In genomic region chr10:80628925-80629324, GRCm38 (mm10) we compare ENCODE assay signal across 15 mouse cellular contexts. TPM values are rescaled to one million over a fixed set of nuclear protein-coding genes. Genes with fewer than 3 reads are reported as not detected.
DNase-seq lines count a peak whose midpoint lies in the region; ATAC-seq and TF ChIP-seq lines count a peak whose summit lies in the region.
"Had no signal": no experiment of that assay in that cellular context is flagged by ENCODE, and none has a peak within 500 bp of the region (broad histone marks: within the 10 kb centered on the region; RNA-seq: fewer than 3 reads in every experiment).

No protein-coding gene starts in this region.

- H3K4me1 ChIP-seq in cerebellum, adult 2 months (ENCODE audit: control insufficient read depth, insufficient read depth, low read length): peaks cover 57% of the 10 kb centered on the region
- peaks cover 34% of the 10 kb centered on the region for H3K4me1 ChIP-seq in kidney, embryonic 14.5 days (ENCODE audit: control insufficient read depth, insufficient read depth, low read length)
- peaks cover 3% of the 10 kb centered on the region for H3K4me1 ChIP-seq in testis, adult 2 months (ENCODE audit: control insufficient read depth, insufficient read depth, low read length)

- H3K9ac ChIP-seq in kidney, embryonic 14.5 days (ENCODE audit: low read depth, low read length): peak overlapping the region; percentile 9; the same call in 1 of the 2 replicates
- H3K9ac ChIP-seq: embryonic facial prominence, embryonic 13.5 days; liver, embryonic 15.5 days had no signal

- no peaks in the 10 kb centered on the region for H3K9me3 ChIP-seq in kidney, embryonic 14.5 days (ENCODE audit: control insufficient read depth, low read length)
- H3K9me3 ChIP-seq: embryonic facial prominence, embryonic 13.5 days; liver, embryonic 15.5 days had no signal

- no peak for ATAC-seq in kidney, embryonic 14.5 days (ENCODE audit: low FRiP score, low TSS enrichment)
- peak; percentile 4; the same call in 1 of the 2 replicates for ATAC-seq in neutrophil, adult 5-6 weeks (ENCODE audit: extremely low read depth, insufficient number of reproducible peaks, low FRiP score, poor library complexity, severe bottlenecking)
- no peak for ATAC-seq in erythroblast, adult 5-6 weeks (replicated peaks; ENCODE audit: low FRiP score, poor library complexity, severe bottlenecking)
- ATAC-seq: Patski had no signal

- peaks cover 18% of the 10 kb centered on the region for H3K36me3 ChIP-seq in kidney, embryonic 14.5 days (ENCODE audit: control insufficient read depth, insufficient read depth, low read length)
- H3K36me3 ChIP-seq in testis, adult 2 months (ENCODE audit: control insufficient read depth, insufficient read depth, low read length): no peaks in the 10 kb centered on the region

- no peak for DNase-seq in cerebellum, adult 2 months
- no peak for DNase-seq in cerebellum, postnatal 25 days
- DNase-seq in kidney, adult 8-10 months: no peak
- no peak for DNase-seq in testis, postnatal 14 days (ENCODE audit: low spot score)
- DNase-seq: cerebellum, adult 18-20 months; kidney, postnatal 14 days; lung, postnatal 10 days; thymus, postnatal 14 days had no signal

- no peak overlapping the region for H3K4me2 ChIP-seq in kidney, embryonic 14.5 days (replicated peaks; ENCODE audit: low read depth, low read length)
- H3K4me2 ChIP-seq: embryonic facial prominence, embryonic 13.5 days; liver, embryonic 15.5 days had no signal

- peak overlapping the region; percentile 13 for H3K27ac ChIP-seq in cerebellum, adult 2 months (ENCODE audit: insufficient read depth, low read length)
- H3K27ac ChIP-seq in kidney, embryonic 14.5 days (ENCODE audit: low read depth, low read length): no peak overlapping the region
- H3K27ac ChIP-seq in testis, adult 2 months (ENCODE audit: control insufficient read depth, insufficient read depth, low read depth, low read length): peak overlapping the region; percentile 71
- H3K27ac ChIP-seq: embryonic facial prominence, embryonic 13.5 days; liver, embryonic 15.5 days had no signal

- TF ChIP-seq POLR2A in cerebellum, adult 2 months (IDR thresholded peaks at IDR 0.05; ENCODE audit: borderline replicate concordance, insufficient read depth, low read length): no peak
- no peak for TF ChIP-seq POLR2A in testis, adult 2 months (IDR thresholded peaks at IDR 0.05; ENCODE audit: control insufficient read depth, low read depth, low read length)

- TF ChIP-seq CTCF in cerebellum, adult 2 months (IDR thresholded peaks at IDR 0.05; ENCODE audit: borderline replicate concordance, insufficient read depth, low read depth, low read length): no peak
- no peak for TF ChIP-seq CTCF in testis, adult 2 months (IDR thresholded peaks at IDR 0.05; ENCODE audit: control insufficient read depth, insufficient read depth, insufficient replicate concordance, low read depth, low read length)

- no peaks in the 10 kb centered on the region for H3K27me3 ChIP-seq in cerebellum, adult 2 months (ENCODE audit: control insufficient read depth, insufficient read depth, low read length)
- H3K27me3 ChIP-seq in kidney, embryonic 14.5 days (ENCODE audit: control insufficient read depth, insufficient read depth, low read length): no peaks in the 10 kb centered on the region
- H3K27me3 ChIP-seq in testis, adult 2 months (ENCODE audit: control insufficient read depth, insufficient read depth, low read length): no peaks in the 10 kb centered on the region
- H3K27me3 ChIP-seq: embryonic facial prominence, embryonic 13.5 days; liver, embryonic 15.5 days; Patski had no signal

- no peak overlapping the region for H3K4me3 ChIP-seq in cerebellum, adult 2 months (replicated peaks; ENCODE audit: insufficient read depth, low read depth, low read length)
- H3K4me3 ChIP-seq in kidney, embryonic 14.5 days (ENCODE audit: low read length): no peak overlapping the region
- H3K4me3 ChIP-seq in testis, adult 2 months (ENCODE audit: control insufficient read depth, low read depth, low read length): peak overlapping the region; percentile 62
- H3K4me3 ChIP-seq: embryonic facial prominence, embryonic 13.5 days; liver, embryonic 15.5 days had no signal

- WGBS in cerebellum, adult 2 months: 14% methylated on average over 9 of the region's 9 CpGs
- 84% methylated on average over 9 of the region's 9 CpGs for WGBS in kidney, embryonic 14.5 days

RNA-seq across cellular contexts. Expression of gene Csnk1g2, which starts 6.3 kb away (rescaled TPM):
- 208 and 218 TPM in 2 replicates for polyA plus RNA-seq in cerebellum, adult 2 months (2012; rRNA removed)
- 127 and 134 TPM in 2 replicates for polyA plus RNA-seq in kidney, embryonic 14.5 days (2014; fragmentation: Nextera tagmentation; extraction: Ambion mirVana)
- polyA plus RNA-seq in testis, adult 2 months (2012; rRNA removed): 1,079 and 1,184 TPM in 2 replicates
- total RNA-seq in neutrophil, adult 5-6 weeks (2017): 216 and 221 TPM in 2 replicates
- 25.5 and 25.6 TPM in 2 replicates for total RNA-seq in erythroblast, adult 5-6 weeks (2015; ENCODE audit: low replicate concordance)
- total RNA-seq in erythroblast, adult 5-6 weeks (2017; ENCODE audit: low replicate concordance): 28.2 and 28.9 TPM in 2 replicates

RNA-seq across cellular contexts. Expression of gene Gm49322, which starts 23.1 kb away (rescaled TPM):
- polyA plus RNA-seq in cerebellum, adult 2 months (2012; rRNA removed): 3.5 and 4.2 TPM in 2 replicates
- 1.9 and 2.5 TPM in 2 replicates for polyA plus RNA-seq in kidney, embryonic 14.5 days (2014; fragmentation: Nextera tagmentation; extraction: Ambion mirVana)
- polyA plus RNA-seq in testis, adult 2 months (2012; rRNA removed): 1.9 and 2.1 TPM in 2 replicates
- 0.74 and 1.3 TPM in 2 replicates for total RNA-seq in neutrophil, adult 5-6 weeks (2017)
- 0.21 TPM in 1 of 2 replicates, not detected in the other for total RNA-seq in erythroblast, adult 5-6 weeks (2015; ENCODE audit: low replicate concordance)
- not detected in 2 replicates for total RNA-seq in erythroblast, adult 5-6 weeks (2017; ENCODE audit: low replicate concordance)

RNA-seq across cellular contexts. Expression of gene Adat3, which starts 26.2 kb away (rescaled TPM):
- polyA plus RNA-seq in cerebellum, adult 2 months (2012; rRNA removed): 7.0 and 7.5 TPM in 2 replicates
- 8.0 and 8.8 TPM in 2 replicates for polyA plus RNA-seq in kidney, embryonic 14.5 days (2014; fragmentation: Nextera tagmentation; extraction: Ambion mirVana)
- 46.6 and 56.1 TPM in 2 replicates for polyA plus RNA-seq in testis, adult 2 months (2012; rRNA removed)
- total RNA-seq in neutrophil, adult 5-6 weeks (2017): not detected in 2 replicates
- total RNA-seq in erythroblast, adult 5-6 weeks (2015; ENCODE audit: low replicate concordance): not detected in 2 replicates
- total RNA-seq in erythroblast, adult 5-6 weeks (2017; ENCODE audit: low replicate concordance): 0.94 TPM in 1 of 2 replicates, not detected in the other

RNA-seq across cellular contexts. Expression of gene Scamp4, which starts 26.3 kb away (rescaled TPM):
- polyA plus RNA-seq in cerebellum, adult 2 months (2012; rRNA removed): 57.9 and 62.0 TPM in 2 replicates
- polyA plus RNA-seq in kidney, embryonic 14.5 days (2014; fragmentation: Nextera tagmentation; extraction: Ambion mirVana): 88.5 and 103 TPM in 2 replicates
- 58.8 and 61.6 TPM in 2 replicates for polyA plus RNA-seq in testis, adult 2 months (2012; rRNA removed)
- 11.2 and 13.3 TPM in 2 replicates for total RNA-seq in neutrophil, adult 5-6 weeks (2017)
- total RNA-seq in erythroblast, adult 5-6 weeks (2015; ENCODE audit: low replicate concordance): 7.3 and 14.0 TPM in 2 replicates
- 2.6 and 3.1 TPM in 2 replicates for total RNA-seq in erythroblast, adult 5-6 weeks (2017; ENCODE audit: low replicate concordance)

RNA-seq across cellular contexts. Expression of gene Btbd2, which starts 27.9 kb away (rescaled TPM):
- 106 and 108 TPM in 2 replicates for polyA plus RNA-seq in cerebellum, adult 2 months (2012; rRNA removed)
- 63.4 and 80.2 TPM in 2 replicates for polyA plus RNA-seq in kidney, embryonic 14.5 days (2014; fragmentation: Nextera tagmentation; extraction: Ambion mirVana)
- 18.9 and 20.5 TPM in 2 replicates for polyA plus RNA-seq in testis, adult 2 months (2012; rRNA removed)
- total RNA-seq in neutrophil, adult 5-6 weeks (2017): 21.4 and 22.8 TPM in 2 replicates
- total RNA-seq in erythroblast, adult 5-6 weeks (2015; ENCODE audit: low replicate concordance): 5.6 and 6.1 TPM in 2 replicates
- 5.6 and 11.4 TPM in 2 replicates for total RNA-seq in erythroblast, adult 5-6 weeks (2017; ENCODE audit: low replicate concordance)
